Mouse (Mus musculus) colon, adult 2 months (tissue): ENCODE data around the gene Pmm2. TPM values are rescaled to one million over a fixed set of nuclear protein-coding genes. Genes with fewer than 3 reads are reported as not detected.

Source experiments
- polyA plus RNA-seq: library from polyadenylated mRNA; depleted of rRNA; stranded (reverse); fragments of >200 nt; gene quantifications from 2 replicates; pipeline ENCODE4 v1.2.3, GENCODE M21; 2012; rRNA removed

Pmm2 gene
- 208 and 235 TPM in 2 replicates for polyA plus RNA-seq

GRCm38 (mm10) chr16:8637217-8638051, at the start of gene Pmm2, which contains the start of gene Tmem186:
Gene Pmm2, plus strand, starts transcription at chr16:8637674.
Gene Tmem186, minus strand, starts transcription at chr16:8637712.

GRCm38 (mm10) chr16:8671551-8672349, 34.3 kb downstream of the Pmm2 start, which contains the start of gene Carhsp1:
Gene Carhsp1, minus strand, starts transcription at chr16:8672155.

GRCm38 (mm10) chr16:8680470-8680869, 43.0 kb downstream of the Pmm2 start, which contains the start of gene Gm5767:
Gene Gm5767, plus strand, starts transcription at chr16:8680770.

Other genes starting within 250 kb of the Pmm2 start
- 0.08 TPM in 1 of 2 replicates, not detected in the other for gene Tmem114, start 212.5 kb upstream of the Pmm2 start, polyA plus RNA-seq
- gene Mettl22, start 166.9 kb upstream of the Pmm2 start, polyA plus RNA-seq: 12.7 and 13.6 TPM in 2 replicates
- 70.8 and 76.8 TPM in 2 replicates for gene Abat, start 124.2 kb upstream of the Pmm2 start, polyA plus RNA-seq
- 13.4 and 13.7 TPM in 2 replicates for gene Tmem186, start within 50 bp of the Pmm2 start, polyA plus RNA-seq
- 152 and 160 TPM in 2 replicates for gene Carhsp1, start 34.5 kb downstream of the Pmm2 start, polyA plus RNA-seq
- gene Gm5767, start 43.1 kb downstream of the Pmm2 start, polyA plus RNA-seq: not detected in 2 replicates
- gene Usp7, start 154.6 kb downstream of the Pmm2 start, polyA plus RNA-seq: 15.5 and 15.6 TPM in 2 replicates
- gene 1810013L24Rik, start 192.4 kb downstream of the Pmm2 start, polyA plus RNA-seq: 16.5 and 18.1 TPM in 2 replicates